ENCODE assay signal across 7 mouse cellular contexts in genomic region chr16:18119031-18119730, GRCm38 (mm10). TPM values are rescaled to one million over a fixed set of nuclear protein-coding genes. Genes with fewer than 3 reads are reported as not detected.
DNase-seq lines count a peak whose midpoint lies in the region; TF ChIP-seq lines count a peak whose summit lies in the region.

No protein-coding gene starts in this region.

- peaks cover 9% of the 10 kb centered on the region for H3K4me1 ChIP-seq in bone marrow macrophage, adult 2 months (ENCODE audit: control insufficient read depth, insufficient read depth, low read length)
- peaks cover 6% of the 10 kb centered on the region for H3K4me1 ChIP-seq in embryonic fibroblast, embryonic 13.5 days (ENCODE audit: control insufficient read depth, insufficient read depth, low read length)
- peaks cover 16% of the 10 kb centered on the region for H3K4me1 ChIP-seq in midbrain, embryonic 10.5 days

- no peaks in the 10 kb centered on the region for H3K36me3 ChIP-seq in midbrain, embryonic 10.5 days

- TF ChIP-seq POLR2A in bone marrow macrophage, adult 2 months (IDR thresholded peaks at IDR 0.05; ENCODE audit: borderline replicate concordance, low read depth, low read length), result no peak
- no peak for TF ChIP-seq POLR2A in embryonic fibroblast, embryonic 13.5 days (IDR thresholded peaks at IDR 0.05; ENCODE audit: low read depth, low read length)

- 28% methylated on average over 8 of the region's 8 CpGs for WGBS in midbrain, embryonic 10.5 days

- peak; percentile 64 for DNase-seq in urinary bladder, postnatal 14 days (ENCODE audit: low spot score)
- DNase-seq in urinary bladder, postnatal 4 days (ENCODE audit: low spot score in 2 of 2), result no peak
- DNase-seq in kidney, postnatal 10 days, result peak; percentile 75
- DNase-seq in midbrain, embryonic 10.5 days (ENCODE audit: low spot score), result peak; percentile 54
- DNase-seq in testis, postnatal 10 days (ENCODE audit: low spot score), result peak; percentile 70

- H3K9me3 ChIP-seq in midbrain, embryonic 10.5 days (replicated peaks), result no peaks in the 10 kb centered on the region

- no peak overlapping the region for H3K27ac ChIP-seq in bone marrow macrophage, adult 2 months (ENCODE audit: insufficient read depth, low read depth, low read length)
- H3K27ac ChIP-seq in embryonic fibroblast, embryonic 13.5 days (ENCODE audit: insufficient read depth, low read length), result no peak overlapping the region
- no peak overlapping the region for H3K27ac ChIP-seq in midbrain, embryonic 10.5 days (replicated peaks)

- no peak overlapping the region for H3K4me3 ChIP-seq in bone marrow macrophage, adult 2 months (ENCODE audit: insufficient read depth, low read length)
- no peak overlapping the region for H3K4me3 ChIP-seq in embryonic fibroblast, embryonic 13.5 days (ENCODE audit: insufficient read depth, low read length)
- H3K4me3 ChIP-seq in midbrain, embryonic 10.5 days, result no peak overlapping the region

- peak; percentile 26; the same call in 1 of the 2 replicates for TF ChIP-seq CTCF in bone marrow macrophage, adult 2 months (IDR thresholded peaks at IDR 0.05; ENCODE audit: low read depth, low read length)
- peak; percentile 66; the same call in 1 of the 2 replicates for TF ChIP-seq CTCF in embryonic fibroblast, embryonic 13.5 days (IDR thresholded peaks at IDR 0.05; ENCODE audit: borderline replicate concordance, insufficient read depth, low read length)

- peaks cover 6% of the 10 kb centered on the region; the same call in 1 of the 2 replicates for H3K27me3 ChIP-seq in midbrain, embryonic 10.5 days (ENCODE audit: low read depth, poor library complexity, severe bottlenecking)

RNA-seq across cellular contexts. Expression of gene Rtn4r, which starts 8.3 kb away (rescaled TPM):
- polyA plus RNA-seq in bone marrow macrophage, adult 2 months (2012; ENCODE audit: insufficient read depth, insufficient read length, missing spikeins), result not detected in 2 replicates
- 1.2 and 1.4 TPM in 2 replicates for polyA plus RNA-seq in embryonic fibroblast, embryonic 13.5 days (2011; ENCODE audit: insufficient read length, low read depth, missing spikeins)
- 1.8 and 2.2 TPM in 2 replicates for polyA plus RNA-seq in midbrain, embryonic 10.5 days (2016; fragmentation: Nextera tagmentation; extraction: Ambion mirVana)

RNA-seq across cellular contexts. Expression of gene Prodh, which starts 29.2 kb away (rescaled TPM):
- 4.5 and 4.8 TPM in 2 replicates for polyA plus RNA-seq in bone marrow macrophage, adult 2 months (2012; ENCODE audit: insufficient read depth, insufficient read length, missing spikeins)
- polyA plus RNA-seq in embryonic fibroblast, embryonic 13.5 days (2011; ENCODE audit: insufficient read length, low read depth, missing spikeins), result 0.70 and 0.80 TPM in 2 replicates
- polyA plus RNA-seq in midbrain, embryonic 10.5 days (2016; fragmentation: Nextera tagmentation; extraction: Ambion mirVana), result 13.0 and 15.1 TPM in 2 replicates

Comparison
In these comparisons a context has a peak if more than half of its experiments do, and no peak if none do; other contexts are left out.
1. DNase-seq: peak in urinary bladder, postnatal 14 days (single experiment), kidney, postnatal 10 days (single experiment), midbrain, embryonic 10.5 days (single experiment) and testis, postnatal 10 days (single experiment); none in urinary bladder, postnatal 4 days (0 of 2).